8 mouse cellular contexts compared by ENCODE assay signal in the genomic region with DNA sequence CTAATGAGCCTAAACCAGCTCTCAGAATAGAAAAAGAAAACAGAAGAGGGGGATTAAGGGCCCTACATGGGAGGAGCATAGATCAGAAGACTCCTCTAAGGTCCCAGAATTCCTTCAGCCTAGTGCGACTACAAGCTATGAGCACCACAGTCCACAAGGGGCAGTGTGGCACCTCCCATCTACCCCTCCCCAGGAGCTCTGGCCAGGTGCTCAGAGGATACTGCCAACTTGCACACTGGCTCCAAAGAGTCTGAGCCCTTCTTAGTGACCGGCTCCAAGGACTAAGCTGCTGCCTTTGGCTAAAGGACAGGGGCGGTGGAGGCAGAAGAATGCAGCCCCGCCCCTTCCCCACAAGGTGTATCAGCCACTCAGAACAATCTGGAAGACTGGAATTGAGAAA.
DNase-seq lines count a peak whose midpoint lies in the region; ATAC-seq and TF ChIP-seq lines count a peak whose summit lies in the region.

No protein-coding gene starts in this region.

- no peak for TF ChIP-seq POLR2A in testis, adult 2 months (IDR thresholded peaks at IDR 0.05; ENCODE audit: control insufficient read depth, low read depth, low read length)
- no peak for TF ChIP-seq POLR2A in brain, embryonic 14.5 days (IDR thresholded peaks at IDR 0.05; ENCODE audit: borderline replicate concordance, extremely low read depth, insufficient read depth, insufficient read length, poor library complexity, severe bottlenecking)

- DNase-seq in testis, postnatal 14 days (ENCODE audit: low spot score) = no peak
- DNase-seq in brain, embryonic 14.5 days (ENCODE audit: low read depth) = peak; percentile 79
- peak; percentile 72 for DNase-seq in forebrain, embryonic 11.5 days (ENCODE audit: low spot score)
- peak; percentile 50 for DNase-seq in limb, embryonic 10.5 days (ENCODE audit: low spot score)
- DNase-seq in naive thymus-derived CD4-positive, alpha-beta T cell, adult 2 months (ENCODE audit: low read depth) = peak; percentile 66

- H3K4me1 ChIP-seq in testis, adult 2 months (ENCODE audit: control insufficient read depth, insufficient read depth, low read length) = peaks cover 14% of the 10 kb centered on the region
- H3K4me1 ChIP-seq in forebrain, embryonic 11.5 days (replicated peaks; ENCODE audit: control insufficient read depth, insufficient read depth, low read length) = peaks cover 34% of the 10 kb centered on the region
- peaks cover 93% of the 10 kb centered on the region for H3K4me1 ChIP-seq in hindbrain, embryonic 13.5 days (replicated peaks)
- peaks cover 57% of the 10 kb centered on the region for H3K4me1 ChIP-seq in limb, embryonic 10.5 days

- 17% methylated on average over 4 of the region's 4 CpGs for WGBS in forebrain, embryonic 11.5 days
- WGBS in hindbrain, embryonic 13.5 days = 46% methylated on average over 4 of the region's 4 CpGs
- 30% methylated on average over 4 of the region's 4 CpGs for WGBS in limb, embryonic 10.5 days

- no peaks in the 10 kb centered on the region for H3K9me3 ChIP-seq in forebrain, embryonic 11.5 days (ENCODE audit: control insufficient read depth, low read length)
- no peaks in the 10 kb centered on the region for H3K9me3 ChIP-seq in hindbrain, embryonic 13.5 days
- no peaks in the 10 kb centered on the region for H3K9me3 ChIP-seq in limb, embryonic 10.5 days (replicated peaks)

- peak overlapping the region; percentile 71 for H3K4me3 ChIP-seq in testis, adult 2 months (ENCODE audit: control insufficient read depth, low read depth, low read length)
- H3K4me3 ChIP-seq in forebrain, embryonic 11.5 days (ENCODE audit: low read depth, low read length) = no peak overlapping the region
- no peak overlapping the region for H3K4me3 ChIP-seq in hindbrain, embryonic 13.5 days
- no peak overlapping the region for H3K4me3 ChIP-seq in limb, embryonic 10.5 days

- no peak overlapping the region for H3K4me2 ChIP-seq in forebrain, embryonic 11.5 days (ENCODE audit: low read depth, low read length, severe bottlenecking)
- H3K4me2 ChIP-seq in hindbrain, embryonic 13.5 days = no peak overlapping the region

- no peak overlapping the region for H3K27ac ChIP-seq in testis, adult 2 months (ENCODE audit: control insufficient read depth, insufficient read depth, low read depth, low read length)
- peak overlapping the region; percentile 41; the same call in 1 of the 2 replicates for H3K27ac ChIP-seq in forebrain, embryonic 11.5 days (ENCODE audit: low read depth, low read length)
- H3K27ac ChIP-seq in hindbrain, embryonic 13.5 days = peak overlapping the region; percentile 66
- no peak overlapping the region for H3K27ac ChIP-seq in limb, embryonic 10.5 days

- peak; percentile 52; the same call in 1 of the 2 replicates for TF ChIP-seq CTCF in testis, adult 2 months (IDR thresholded peaks at IDR 0.05; ENCODE audit: control insufficient read depth, insufficient read depth, insufficient replicate concordance, low read depth, low read length)
- peak; percentile 64 for TF ChIP-seq CTCF in brain, embryonic 14.5 days (IDR thresholded peaks at IDR 0.05; ENCODE audit: borderline replicate concordance, extremely low read depth, insufficient read depth, insufficient read length)

- H3K27me3 ChIP-seq in testis, adult 2 months (ENCODE audit: control insufficient read depth, insufficient read depth, low read length) = no peaks in the 10 kb centered on the region
- H3K27me3 ChIP-seq in forebrain, embryonic 11.5 days (ENCODE audit: control insufficient read depth, insufficient read depth, low read length) = no peaks in the 10 kb centered on the region
- no peaks in the 10 kb centered on the region for H3K27me3 ChIP-seq in hindbrain, embryonic 13.5 days
- H3K27me3 ChIP-seq in limb, embryonic 10.5 days (ENCODE audit: low read depth, poor library complexity, severe bottlenecking) = no peaks in the 10 kb centered on the region

- no peaks in the 10 kb centered on the region for H3K36me3 ChIP-seq in testis, adult 2 months (ENCODE audit: control insufficient read depth, insufficient read depth, low read length)
- H3K36me3 ChIP-seq in forebrain, embryonic 11.5 days (ENCODE audit: control insufficient read depth, insufficient read depth, low read length) = no peaks in the 10 kb centered on the region; the same call in 1 of the 2 replicates
- no peaks in the 10 kb centered on the region for H3K36me3 ChIP-seq in hindbrain, embryonic 13.5 days
- peaks cover 17% of the 10 kb centered on the region for H3K36me3 ChIP-seq in limb, embryonic 10.5 days

- no peak overlapping the region for H3K9ac ChIP-seq in forebrain, embryonic 11.5 days (ENCODE audit: low read length)
- no peak overlapping the region for H3K9ac ChIP-seq in hindbrain, embryonic 13.5 days

- ATAC-seq in forebrain, embryonic 11.5 days (replicated peaks; ENCODE audit: low FRiP score) = peak; percentile 74
- no peak for ATAC-seq in hindbrain, embryonic 13.5 days (ENCODE audit: low FRiP score)
- ATAC-seq in monocyte, adult 5-6 weeks (replicated peaks; ENCODE audit: insufficient number of reproducible peaks, low FRiP score, low TSS enrichment, poor library complexity, severe bottlenecking) = no peak

Comparison
In these comparisons a context has a peak if more than half of its experiments do, and no peak if none do; other contexts are left out.
1. H3K27ac ChIP-seq: peak in forebrain, embryonic 11.5 days (single experiment) and hindbrain, embryonic 13.5 days (single experiment); none in testis, adult 2 months (single experiment) and limb, embryonic 10.5 days (single experiment).